Mouse (Mus musculus): ENCODE data around the gene Rassf3.

The Rassf3 gene

GRCm38 (mm10) chr10:121488623-121489299 is 12.6 kb upstream of the Rassf3 start:
- no peak for DNase-seq

DNA sequence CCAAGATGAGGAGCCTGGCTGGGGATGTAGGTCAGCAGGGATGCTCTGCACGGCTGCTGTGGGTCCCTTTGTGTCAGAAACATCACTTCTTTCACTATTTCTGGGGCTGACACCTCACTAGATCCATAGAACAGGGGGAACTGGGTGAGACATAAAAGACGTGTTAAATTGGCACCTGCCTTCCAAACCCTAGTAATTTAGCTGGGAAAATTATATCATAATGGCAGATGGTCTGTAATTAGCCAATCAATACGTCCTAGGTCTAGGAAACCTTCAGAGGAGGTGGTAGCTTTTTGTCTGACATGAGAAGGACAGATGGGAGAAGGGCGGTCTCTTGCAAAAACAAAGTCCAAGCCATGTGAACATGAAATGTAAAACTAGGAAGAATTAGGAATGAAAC is 11.6 kb upstream of the Rassf3 start:
- no peak for DNase-seq

DNA sequence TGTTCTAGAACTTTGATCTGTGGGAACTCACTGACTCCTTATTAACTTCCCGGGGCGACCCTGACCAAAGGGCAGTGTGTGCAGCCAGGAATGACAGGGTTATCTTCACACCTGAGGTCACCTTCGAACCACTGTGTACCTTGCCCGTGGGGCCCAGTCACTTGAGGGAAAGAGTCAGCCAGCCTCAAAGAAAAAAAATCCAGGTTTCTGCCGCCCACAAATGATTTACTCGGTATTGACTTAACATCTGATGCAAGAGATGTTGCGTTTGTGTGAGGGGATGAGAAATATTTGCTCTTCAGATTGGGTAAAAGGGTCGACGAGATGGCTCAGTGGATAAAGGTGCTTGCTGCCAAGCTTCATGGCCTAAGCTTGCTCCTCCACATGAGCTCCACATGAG is 10.2 kb upstream of the Rassf3 start:
- DNase-seq = no peak

- no peak for DNase-seq
These were observed 7.2 kb upstream of the Rassf3 start for GRCm38 (mm10) chr10:121483364-121483763.

DNA sequence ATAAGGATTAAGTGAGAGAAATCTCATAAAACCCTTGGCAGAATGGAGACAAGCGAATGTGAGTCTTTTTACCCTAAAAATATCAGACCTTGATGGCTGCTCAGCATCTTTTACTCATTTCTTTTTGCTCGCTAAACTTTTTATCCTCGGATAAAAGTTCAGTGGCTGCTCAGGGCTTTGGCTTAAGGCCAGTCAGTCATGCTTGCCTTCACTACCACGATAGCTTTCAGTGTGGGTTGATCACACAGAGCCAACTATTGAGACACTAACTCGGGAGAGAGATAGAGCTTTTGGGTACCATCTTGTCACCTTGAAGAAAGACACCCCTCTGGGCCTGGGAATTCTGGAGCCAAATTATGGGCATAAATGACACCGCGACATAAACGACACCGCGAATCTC is 5.0 kb upstream of the Rassf3 start:
- DNase-seq = no peak

DNA sequence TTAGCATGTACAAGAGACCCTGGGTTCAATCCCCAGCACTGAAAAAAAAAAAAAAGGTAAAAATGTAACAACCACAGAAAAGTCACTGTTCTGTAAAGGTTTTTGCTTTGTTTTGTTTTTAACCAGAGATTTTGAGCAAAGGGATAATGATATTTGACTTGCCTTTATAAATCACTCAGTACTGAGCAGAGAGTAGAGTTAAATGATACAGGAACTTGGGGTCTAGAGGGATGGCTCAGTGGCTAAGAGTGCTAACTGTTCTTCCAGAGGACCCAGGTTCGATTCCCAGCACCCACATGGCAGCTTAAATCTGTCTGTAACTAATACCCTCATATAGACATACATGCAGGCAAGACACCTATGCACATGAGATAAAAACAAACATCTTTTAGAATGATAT is 3.8 kb upstream of the Rassf3 start:
- DNase-seq = no peak

- no peak for DNase-seq
These were observed 1.3 kb upstream of the Rassf3 start for GRCm38 (mm10) chr10:121477433-121477832.

GRCm38 (mm10) chr10:121476968-121477337 is 806 bp upstream of the Rassf3 start:
- DNase-seq = no peak

GRCm38 (mm10) chr10:121475672-121476146 is 438 bp downstream of the Rassf3 start:
- peak; percentile 34 for DNase-seq

DNA sequence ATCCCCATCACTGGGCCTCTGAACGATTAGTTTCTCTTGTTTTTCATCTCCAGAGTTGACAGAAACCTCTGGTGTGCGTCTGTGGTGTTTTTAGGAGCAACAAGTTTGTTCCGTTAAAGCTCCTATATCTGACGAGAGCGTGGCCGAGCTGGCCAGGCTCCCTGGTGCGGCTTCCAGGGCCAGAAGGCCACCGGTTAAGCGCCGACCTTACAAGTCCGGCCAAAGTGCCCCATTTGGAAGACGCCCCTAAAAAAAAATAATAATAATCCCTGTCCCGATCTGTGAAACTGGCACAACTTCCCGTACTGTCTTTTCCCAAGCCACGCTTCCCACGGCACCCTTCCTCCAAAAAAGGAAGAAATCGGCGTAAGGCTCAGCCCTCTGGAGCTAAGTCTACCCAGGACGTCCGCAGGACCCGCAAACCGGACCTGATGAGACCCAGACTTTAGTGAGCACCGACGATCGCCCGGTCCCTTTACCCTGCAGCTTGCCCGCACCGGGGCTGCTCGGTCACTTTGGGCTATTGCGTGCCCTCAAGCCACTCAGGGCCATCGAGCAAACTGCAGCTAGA is 961 bp downstream of the Rassf3 start:
- DNase-seq = no peak

DNA sequence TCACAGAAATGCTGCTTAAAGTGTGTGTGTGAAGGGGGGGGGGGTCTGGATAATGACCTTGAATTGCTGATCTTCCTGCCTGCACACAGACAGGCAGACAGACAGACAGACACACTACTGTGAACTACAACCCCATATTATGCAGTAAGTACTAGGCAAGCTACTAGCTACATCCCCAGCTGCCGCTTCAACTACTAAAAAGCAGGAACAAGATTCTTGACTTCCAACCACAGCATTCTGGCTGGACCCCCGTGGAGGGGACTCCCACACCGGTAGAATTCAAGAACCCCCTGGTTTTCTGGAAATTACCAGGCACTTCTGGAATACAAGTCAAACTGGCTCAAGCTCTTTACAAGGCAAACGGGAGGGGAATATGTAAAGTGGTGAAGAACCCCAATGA is 1.9 kb downstream of the Rassf3 start:
- DNase-seq = no peak

DNA sequence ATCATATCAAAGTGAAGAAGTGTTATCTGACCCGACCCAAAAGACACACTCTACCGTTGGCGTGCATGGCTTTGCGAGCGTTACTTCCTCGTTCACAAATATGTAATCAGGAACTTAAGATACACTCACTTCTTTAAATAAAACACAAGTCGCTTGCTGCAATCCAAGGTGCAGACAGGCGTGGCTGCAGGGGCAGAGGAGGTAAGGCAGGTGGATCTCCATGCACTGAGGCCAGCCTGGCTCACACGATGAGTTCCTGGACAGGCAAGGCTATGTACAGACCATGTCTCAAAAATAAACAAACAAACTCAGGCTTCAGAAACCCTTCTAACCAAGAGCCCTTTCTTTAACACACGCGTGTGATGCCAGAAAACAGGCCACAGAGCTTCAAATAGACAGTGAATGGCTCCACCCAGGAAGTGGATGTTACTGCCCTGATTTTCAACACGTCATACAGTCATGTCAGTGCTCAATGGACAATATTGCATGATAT is 2.4 kb downstream of the Rassf3 start:
- no peak for DNase-seq

DNA sequence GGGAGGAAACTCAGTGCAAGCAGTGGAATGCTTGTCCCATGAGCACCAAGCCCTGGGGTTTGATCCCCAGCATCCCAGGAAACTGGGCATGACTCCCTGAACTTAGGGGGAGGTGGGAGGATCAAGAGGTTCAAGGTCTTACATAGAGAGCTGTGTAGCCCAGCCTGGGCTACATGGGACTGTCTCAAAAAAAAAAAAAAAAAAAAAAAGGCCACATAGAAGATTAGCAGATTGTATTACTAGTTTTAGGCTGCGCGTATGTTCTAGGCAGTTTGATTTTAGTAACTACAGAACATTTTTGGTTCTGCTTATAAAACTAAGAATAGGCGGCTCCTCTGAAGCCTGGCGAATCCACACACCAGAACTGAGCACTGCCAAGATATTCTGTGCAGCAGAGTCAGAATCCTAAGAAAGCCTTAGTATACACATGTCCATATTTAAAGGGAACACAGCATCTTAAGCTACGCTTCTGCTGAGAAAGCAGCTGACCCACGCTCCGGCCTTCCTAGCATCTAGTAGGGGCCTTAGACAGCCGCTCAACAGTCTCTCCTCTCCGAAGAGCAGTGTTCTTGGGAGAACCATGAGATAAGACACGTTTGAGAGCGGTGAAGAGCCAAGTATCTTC is 3.4 kb downstream of the Rassf3 start:
- DNase-seq = no peak

GRCm38 (mm10) chr10:121471570-121472197 is 4.5 kb downstream of the Rassf3 start:
- no peak for DNase-seq

DNA sequence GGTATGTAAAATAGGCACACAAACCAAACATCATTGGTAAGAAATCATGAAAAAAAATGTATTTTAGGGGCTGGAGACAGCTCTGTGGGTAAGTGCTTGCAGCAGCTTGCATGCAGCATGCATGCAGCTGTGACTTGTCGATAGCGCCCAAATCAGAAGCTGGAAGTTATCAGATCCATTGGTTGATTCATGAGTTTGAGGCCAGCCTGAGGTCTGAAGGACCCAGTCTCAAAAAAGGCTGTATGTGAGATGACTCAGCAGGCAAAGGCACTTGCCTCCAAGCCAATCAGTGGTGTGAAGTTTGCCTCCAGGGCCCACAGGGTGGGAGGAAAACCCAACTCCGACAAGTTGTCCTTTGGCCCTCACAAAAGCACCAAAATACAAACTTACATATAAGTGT is 6.5 kb downstream of the Rassf3 start:
- no peak for DNase-seq

- DNase-seq = no peak
These were observed 7.2 kb downstream of the Rassf3 start for GRCm38 (mm10) chr10:121468985-121469384.

- no peak for DNase-seq
These were observed 7.9 kb downstream of the Rassf3 start for GRCm38 (mm10) chr10:121468261-121468660.

- no peak for DNase-seq
These were observed 8.4 kb downstream of the Rassf3 start for GRCm38 (mm10) chr10:121467792-121468191.

GRCm38 (mm10) chr10:121467016-121467415 is 9.1 kb downstream of the Rassf3 start:
- no peak for DNase-seq

DNA sequence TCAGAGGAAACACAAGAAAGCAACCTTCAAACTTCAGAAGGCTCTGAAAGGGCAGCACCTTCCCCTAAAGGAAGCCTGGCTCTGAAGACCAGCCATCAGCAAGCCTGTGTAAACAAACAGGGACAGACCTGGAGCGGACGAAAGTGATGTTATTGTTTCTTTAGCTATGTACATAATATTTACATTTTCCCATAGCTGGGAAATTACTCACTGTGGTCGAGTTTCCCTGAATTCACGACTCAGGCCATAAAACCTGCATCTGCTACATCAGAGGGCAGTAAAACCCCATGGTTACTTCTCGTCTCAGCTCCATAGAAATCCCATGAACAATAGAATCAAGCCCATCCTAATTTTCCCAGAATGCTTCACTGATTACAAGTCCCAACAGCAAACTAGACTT is 11.1 kb downstream of the Rassf3 start:
- no peak for DNase-seq

DNA sequence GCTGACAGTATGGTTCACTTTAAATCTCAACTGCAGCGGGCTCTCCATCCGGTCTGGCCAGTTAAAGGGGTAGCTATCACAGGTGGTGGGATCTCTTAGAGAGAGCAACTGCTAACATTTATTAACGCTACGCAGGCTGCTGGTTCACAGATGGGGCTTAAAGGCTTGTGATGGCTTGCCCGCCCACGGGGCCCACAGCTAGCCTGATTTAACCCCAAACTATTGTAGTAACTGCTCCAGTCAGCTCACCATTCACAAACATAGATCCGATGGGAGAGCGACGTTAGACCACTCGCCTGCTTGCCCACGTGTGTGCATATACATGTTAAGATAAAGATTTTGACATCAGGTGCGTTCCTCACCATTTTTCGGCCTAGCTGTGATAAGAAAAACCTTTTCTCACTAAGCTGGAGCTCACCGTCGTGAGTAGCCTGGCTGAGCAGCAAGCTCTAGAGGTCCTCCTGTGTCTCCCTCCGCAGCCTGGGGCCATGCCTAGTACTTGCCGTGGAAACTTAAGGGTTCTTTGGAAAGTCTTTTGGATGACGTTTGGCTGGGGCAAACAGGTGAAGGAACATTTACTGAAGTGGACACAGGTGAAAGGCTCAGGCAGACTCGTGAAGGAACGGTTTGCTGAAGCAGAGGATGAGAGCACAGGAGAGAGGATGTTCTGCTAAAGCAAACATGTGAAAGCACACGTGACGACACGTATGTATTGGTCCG is 13.8 kb downstream of the Rassf3 start:
- DNase-seq = no peak

GRCm38 (mm10) chr10:121461404-121462161 is 14.6 kb downstream of the Rassf3 start:
- no peak for DNase-seq

All from right cerebral cortex, postnatal 14 days (tissue).